Mouse (Mus musculus): ENCODE measurements at regions not wholly inside any gene's neighbourhood (a gene's known extent, or its start where the extent isn't known, plus 50 kb on each side); places are given as distances from the start of the nearest gene placed in this dataset.

GRCm38 (mm10) chr15:90021746-90022312 lies 180.2 kb upstream of the Syt10 start:
- ATAC-seq (replicated peaks in 1 of 2; ENCODE audit: insufficient read depth in 1 of 2, low FRiP score in 2 of 2, low TSS enrichment in 1 of 2, low read depth in 1 of 2, poor library complexity in 2 of 2, severe bottlenecking in 2 of 2) = no peak

GRCm38 (mm10) chr15:90023164-90023563 lies 181.5 kb upstream of the Syt10 start:
- ATAC-seq (replicated peaks in 1 of 2; ENCODE audit: insufficient read depth in 1 of 2, low FRiP score in 2 of 2, low TSS enrichment in 1 of 2, low read depth in 1 of 2, poor library complexity in 2 of 2, severe bottlenecking in 2 of 2) = no peak

GRCm38 (mm10) chr15:90034356-90034755 lies 189.8 kb upstream of the Alg10b start:
- no peak for ATAC-seq (replicated peaks in 1 of 2; ENCODE audit: insufficient read depth in 1 of 2, low FRiP score in 2 of 2, low TSS enrichment in 1 of 2, low read depth in 1 of 2, poor library complexity in 2 of 2, severe bottlenecking in 2 of 2)

- no peak for ATAC-seq (replicated peaks in 1 of 2; ENCODE audit: insufficient read depth in 1 of 2, low FRiP score in 2 of 2, low TSS enrichment in 1 of 2, low read depth in 1 of 2, poor library complexity in 2 of 2, severe bottlenecking in 2 of 2)
Measured at GRCm38 (mm10) chr15:90045683-90046082, 178.4 kb upstream of the Alg10b start.

DNA sequence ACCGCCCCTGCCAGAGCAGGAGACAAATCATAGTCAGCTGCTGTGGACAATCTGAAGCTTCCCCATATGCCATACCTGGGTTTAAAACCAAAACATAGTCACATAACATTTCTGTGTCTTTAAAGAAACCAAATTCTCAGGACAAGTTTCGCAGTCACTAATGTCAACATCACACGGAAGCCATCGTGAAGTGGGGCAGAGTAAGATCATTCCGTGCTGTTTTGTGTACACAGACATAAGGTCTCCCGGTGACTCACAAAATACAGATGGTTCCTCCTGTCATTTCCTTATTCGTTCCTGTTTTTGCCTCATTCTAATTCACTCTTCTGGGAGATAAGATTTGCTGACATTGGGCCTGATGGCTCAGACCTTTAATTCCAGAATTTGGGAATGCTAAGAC lies 162.1 kb upstream of the Alg10b start:
- ATAC-seq (replicated peaks in 1 of 2; ENCODE audit: insufficient read depth in 1 of 2, low FRiP score in 2 of 2, low TSS enrichment in 1 of 2, low read depth in 1 of 2, poor library complexity in 2 of 2, severe bottlenecking in 2 of 2) = no peak

- no peak for ATAC-seq (replicated peaks in 1 of 2; ENCODE audit: insufficient read depth in 1 of 2, low FRiP score in 2 of 2, low TSS enrichment in 1 of 2, low read depth in 1 of 2, poor library complexity in 2 of 2, severe bottlenecking in 2 of 2)
Measured at GRCm38 (mm10) chr15:90065768-90066167, 158.3 kb upstream of the Alg10b start.

GRCm38 (mm10) chr15:90072078-90072477 lies 152.0 kb upstream of the Alg10b start:
- ATAC-seq (replicated peaks in 1 of 2; ENCODE audit: insufficient read depth in 1 of 2, low FRiP score in 2 of 2, low TSS enrichment in 1 of 2, low read depth in 1 of 2, poor library complexity in 2 of 2, severe bottlenecking in 2 of 2) = no peak

DNA sequence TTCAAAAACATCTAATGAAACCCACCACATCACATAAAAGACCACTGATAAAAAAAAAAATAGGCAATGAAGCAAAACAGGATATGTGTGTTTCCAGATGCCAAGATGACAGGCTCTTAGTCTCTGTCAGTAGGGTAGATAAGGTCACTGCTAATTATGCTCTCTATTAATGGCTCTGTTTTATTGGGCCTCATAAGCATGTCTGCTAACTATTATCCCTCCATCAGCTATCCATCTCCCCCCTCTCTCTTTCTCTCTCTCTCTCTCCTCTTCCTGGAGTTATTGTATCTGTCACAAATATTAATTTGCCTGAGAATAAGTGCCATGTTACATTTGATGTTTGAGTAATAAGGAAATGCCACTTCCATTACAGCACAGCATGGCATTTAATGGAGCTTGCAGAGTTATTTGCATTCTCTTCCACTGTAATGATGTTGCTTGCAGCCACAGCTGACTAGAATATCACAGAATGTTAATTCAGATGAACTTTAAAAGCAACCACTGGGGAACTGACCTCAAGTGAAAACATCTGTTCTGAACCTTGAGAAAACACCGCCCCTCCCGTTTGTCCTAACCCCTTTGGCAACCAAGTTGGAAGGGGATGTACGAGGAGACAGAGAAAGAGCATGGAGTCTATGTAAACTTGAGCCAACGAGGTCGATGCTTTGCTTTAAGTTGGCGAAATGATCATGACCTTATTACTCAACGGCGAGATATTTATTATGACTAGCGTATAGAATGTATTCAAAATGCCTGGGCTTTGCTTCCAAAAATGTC lies 141.7 kb upstream of the Alg10b start:
- no peak for ATAC-seq (replicated peaks in 1 of 2; ENCODE audit: insufficient read depth in 1 of 2, low FRiP score in 2 of 2, low TSS enrichment in 1 of 2, low read depth in 1 of 2, poor library complexity in 2 of 2, severe bottlenecking in 2 of 2)

DNA sequence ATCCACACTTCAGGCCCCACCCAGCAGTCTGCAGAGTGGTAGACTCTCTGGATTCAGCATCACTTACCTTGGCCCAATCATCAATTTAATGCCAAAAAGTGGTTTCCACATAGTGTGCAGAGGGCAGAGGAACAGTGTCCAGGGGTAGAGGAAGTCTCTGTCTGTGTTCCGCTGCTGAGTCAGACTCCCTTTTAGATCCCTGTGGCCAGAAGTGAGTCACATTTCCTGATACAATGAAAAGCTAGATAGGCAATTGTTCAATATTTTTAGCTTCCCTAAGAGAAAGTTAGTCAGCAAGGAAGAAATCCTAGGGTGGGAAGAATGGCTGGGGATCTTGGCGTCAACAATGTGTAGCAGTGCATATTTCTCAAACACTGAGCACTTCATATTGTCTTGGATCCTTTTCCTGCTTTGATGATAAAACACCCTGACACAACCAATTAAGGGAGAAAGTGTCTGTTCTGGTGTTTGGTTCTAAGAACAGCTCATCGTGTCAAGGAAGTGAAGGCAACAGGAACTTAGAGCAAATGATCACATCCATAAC lies 114.6 kb upstream of the Alg10b start:
- peak; percentile 42; a peak in 2 of 4 replicates for ATAC-seq (replicated peaks in 1 of 2; ENCODE audit: insufficient read depth in 1 of 2, low FRiP score in 2 of 2, low TSS enrichment in 1 of 2, low read depth in 1 of 2, poor library complexity in 2 of 2, severe bottlenecking in 2 of 2)

DNA sequence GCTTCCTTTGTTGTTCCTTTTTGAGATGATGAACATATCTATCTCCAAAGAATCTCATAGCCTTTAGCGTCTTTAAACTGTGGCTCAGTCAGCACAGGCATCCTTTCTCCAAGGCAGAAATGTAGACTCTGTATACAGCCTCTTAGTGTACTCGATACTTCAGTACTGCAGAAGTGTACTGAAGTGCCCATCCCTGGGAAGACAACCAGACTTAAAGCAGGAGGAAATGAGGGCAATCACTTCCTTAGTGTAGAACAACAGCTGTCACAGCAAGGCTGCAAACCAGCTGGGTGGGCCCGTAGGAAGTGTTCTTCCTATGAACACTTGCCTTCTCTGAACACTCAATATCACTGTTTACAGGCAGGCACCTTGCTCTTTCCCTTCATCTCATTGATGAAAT lies 110.5 kb upstream of the Alg10b start:
- ATAC-seq (replicated peaks in 1 of 2; ENCODE audit: insufficient read depth in 1 of 2, low FRiP score in 2 of 2, low TSS enrichment in 1 of 2, low read depth in 1 of 2, poor library complexity in 2 of 2, severe bottlenecking in 2 of 2) = no peak

DNA sequence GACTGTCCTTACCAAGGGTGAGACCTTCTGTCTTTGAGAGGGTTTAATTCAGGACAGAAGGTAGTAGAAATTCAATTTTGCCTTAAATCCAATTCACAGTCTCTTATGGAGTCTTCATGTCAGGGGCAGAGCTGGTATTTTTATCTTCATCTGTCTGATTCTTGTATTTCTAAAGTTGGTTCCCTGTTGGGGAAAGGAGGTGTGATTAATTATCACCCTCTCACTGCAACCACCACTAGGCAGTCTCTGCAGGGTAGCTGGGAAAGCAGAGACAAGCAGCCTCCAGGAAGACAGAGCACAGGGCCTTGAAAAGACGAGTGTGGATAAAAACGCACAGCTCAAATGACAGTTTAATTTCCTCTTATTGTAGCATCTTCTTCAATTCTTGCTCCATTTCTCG lies 104.4 kb upstream of the Alg10b start:
- no peak for ATAC-seq (replicated peaks in 1 of 2; ENCODE audit: insufficient read depth in 1 of 2, low FRiP score in 2 of 2, low TSS enrichment in 1 of 2, low read depth in 1 of 2, poor library complexity in 2 of 2, severe bottlenecking in 2 of 2)

DNA sequence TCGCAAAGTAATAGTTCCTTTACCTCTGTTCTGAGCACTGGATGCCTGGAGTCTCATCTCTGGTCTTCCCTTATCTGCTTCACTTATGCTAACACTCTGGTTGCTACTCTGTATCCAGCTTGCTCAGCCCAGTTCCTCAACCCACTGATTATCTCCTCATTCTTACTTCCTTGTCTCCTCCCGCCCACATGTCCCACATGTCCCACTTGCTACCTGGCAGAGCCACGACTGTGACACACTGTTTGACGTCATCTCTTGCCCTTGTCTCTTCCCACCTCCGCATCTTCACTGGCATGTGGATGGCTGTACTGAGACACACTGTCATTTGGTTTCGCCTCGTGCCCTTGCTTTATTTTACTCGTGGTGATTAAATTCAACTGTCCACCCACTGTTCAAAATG lies 100.1 kb upstream of the Alg10b start:
- no peak for ATAC-seq (replicated peaks in 1 of 2; ENCODE audit: insufficient read depth in 1 of 2, low FRiP score in 2 of 2, low TSS enrichment in 1 of 2, low read depth in 1 of 2, poor library complexity in 2 of 2, severe bottlenecking in 2 of 2)

GRCm38 (mm10) chr15:90125146-90125545 lies 99.0 kb upstream of the Alg10b start:
- ATAC-seq (replicated peaks in 1 of 2; ENCODE audit: insufficient read depth in 1 of 2, low FRiP score in 2 of 2, low TSS enrichment in 1 of 2, low read depth in 1 of 2, poor library complexity in 2 of 2, severe bottlenecking in 2 of 2) = no peak

- ATAC-seq (replicated peaks in 1 of 2; ENCODE audit: insufficient read depth in 1 of 2, low FRiP score in 2 of 2, low TSS enrichment in 1 of 2, low read depth in 1 of 2, poor library complexity in 2 of 2, severe bottlenecking in 2 of 2) = no peak
Measured at GRCm38 (mm10) chr15:90131777-90132176, 92.3 kb upstream of the Alg10b start.

GRCm38 (mm10) chr15:90140966-90141365 lies 83.1 kb upstream of the Alg10b start:
- peak; percentile 56 to 58; a peak in 2 of 4 replicates for ATAC-seq (replicated peaks in 1 of 2; ENCODE audit: insufficient read depth in 1 of 2, low FRiP score in 2 of 2, low TSS enrichment in 1 of 2, low read depth in 1 of 2, poor library complexity in 2 of 2, severe bottlenecking in 2 of 2)

DNA sequence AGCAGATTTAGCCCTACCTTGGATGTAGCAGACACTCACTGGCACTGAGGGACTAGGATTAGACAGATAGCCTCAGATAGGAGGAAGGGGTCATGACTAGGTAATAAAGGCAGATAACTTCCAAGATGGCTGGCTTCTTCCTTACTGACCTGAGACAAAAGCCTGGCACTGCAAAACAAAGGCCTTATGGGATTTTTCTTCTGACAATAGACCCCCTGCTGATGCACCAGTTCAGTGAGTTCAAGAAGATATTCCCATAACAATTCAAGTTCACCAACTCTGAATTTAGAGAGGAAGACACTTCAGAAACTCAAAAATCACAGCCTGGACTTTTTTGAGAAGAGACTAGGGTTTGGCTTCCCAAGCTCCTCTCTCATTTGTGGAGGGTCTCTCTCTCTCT lies 75.4 kb upstream of the Alg10b start:
- no peak for ATAC-seq (replicated peaks in 1 of 2; ENCODE audit: insufficient read depth in 1 of 2, low FRiP score in 2 of 2, low TSS enrichment in 1 of 2, low read depth in 1 of 2, poor library complexity in 2 of 2, severe bottlenecking in 2 of 2)

DNA sequence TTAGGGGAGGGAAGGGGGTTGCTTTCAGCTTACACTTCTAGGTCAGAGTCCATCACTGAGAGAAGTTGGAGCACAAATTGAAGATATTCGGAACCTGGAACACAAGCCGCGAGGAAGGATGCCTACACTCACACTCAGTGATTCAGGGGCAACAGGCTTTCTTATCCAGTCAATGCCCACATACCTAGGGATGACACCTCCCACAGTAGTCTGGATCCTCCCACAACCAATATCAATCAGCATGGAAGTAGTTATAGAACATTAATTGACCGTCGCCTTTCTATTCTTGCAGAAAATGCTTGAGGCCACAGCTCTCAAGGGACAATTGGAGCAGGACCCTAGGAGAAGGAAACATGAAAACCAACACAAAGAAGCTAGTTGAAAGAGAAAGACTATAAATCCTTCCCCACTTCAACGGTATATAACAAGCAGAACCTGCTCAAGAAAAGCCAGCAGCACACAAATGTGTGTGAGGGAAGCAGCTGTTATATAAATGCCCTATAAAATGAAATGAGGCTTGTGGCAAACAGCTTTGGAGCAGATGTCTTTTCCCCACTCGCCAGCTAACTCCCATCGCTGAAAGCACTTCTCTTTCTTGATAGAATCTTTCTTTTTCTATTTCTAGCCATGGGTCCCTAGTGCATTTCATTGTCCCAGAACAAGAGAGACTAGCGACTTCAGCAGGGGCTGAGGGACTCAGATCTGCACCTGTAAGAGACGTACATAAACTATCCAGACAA lies 70.1 kb upstream of the Alg10b start:
- no peak for ATAC-seq (replicated peaks in 1 of 2; ENCODE audit: insufficient read depth in 1 of 2, low FRiP score in 2 of 2, low TSS enrichment in 1 of 2, low read depth in 1 of 2, poor library complexity in 2 of 2, severe bottlenecking in 2 of 2)

All from hematopoietic stem cell, adult 5-6 weeks (primary cell).